Mouse (Mus musculus) ES-E14 (cell line): ENCODE measurements around the gene D5Ertd579e. TPM values are rescaled to one million over a fixed set of nuclear protein-coding genes. Genes with fewer than 3 reads are reported as not detected.

ENCODE experiments used
- DNase-seq: peaks from one replicate; pipeline ENCODE4 v3.0.0-alpha.2; 2013; ENCODE audit warnings: low read depth, low spot score
- H3K27ac ChIP-seq: 2 replicates; pipeline ENCODE4 v1.5.1; 2012; ENCODE audit warnings: low read depth, mild to moderate bottlenecking, low read length, moderate library complexity, mixed read lengths; ENCODE audit not compliant: poor library complexity, insufficient read depth, severe bottlenecking
- H3K36me3 ChIP-seq: 2 replicates; pipeline ENCODE4 v1.6.1; 2012; ENCODE audit warnings: mild to moderate bottlenecking, low read length, moderate library complexity, mixed read lengths; ENCODE audit not compliant: control insufficient read depth, poor library complexity, insufficient read depth, severe bottlenecking
- H3K4me1 ChIP-seq, 2 experiments: fragments of 150-350 bp in 1 of 2; sonication (generic) in 1 of 2; 2 replicates each; pipeline ENCODE4 v1.6.1; 2012; ENCODE audit warnings: low read length in 2 of 2, mild to moderate bottlenecking in 1 of 2, mixed read lengths in 1 of 2; ENCODE audit not compliant: control insufficient read depth in 2 of 2, insufficient read depth in 2 of 2, poor library complexity in 1 of 2
- H3K4me3 ChIP-seq, 2 experiments: fragments of 150-350 bp in 1 of 2; sonication (generic) in 1 of 2; 2 replicates each; pipeline ENCODE4 v1.5.1; 2012; ENCODE audit warnings: low read length in 2 of 2, low read depth in 1 of 2, mild to moderate bottlenecking in 1 of 2, mixed read lengths in 1 of 2; ENCODE audit not compliant: insufficient read depth in 1 of 2, poor library complexity in 1 of 2, severe bottlenecking in 1 of 2
- H3K9ac ChIP-seq: 2 replicates; pipeline ENCODE4 v1.6.1; 2012; ENCODE audit warnings: low read depth, mild to moderate bottlenecking, low read length, mixed read lengths; ENCODE audit not compliant: poor library complexity, insufficient read depth, severe bottlenecking
- H3K9me3 ChIP-seq: fragments of 150-350 bp; sonication (generic); 2 replicates; pipeline ENCODE4 v1.6.1; 2012; ENCODE audit warnings: low read depth, mild to moderate bottlenecking, low read length; ENCODE audit not compliant: control insufficient read depth, insufficient read depth
- CHD2 ChIP-seq: IDR thresholded peaks from 2 replicates; pipeline ENCODE4 v1.6.1; 2014; ENCODE audit warnings: mild to moderate bottlenecking, low read depth, low read length, inconsistent platforms
- HCFC1 ChIP-seq: IDR thresholded peaks from 2 replicates; pipeline ENCODE4 v1.6.1; 2012; ENCODE audit warnings: low read length, inconsistent platforms, borderline replicate concordance; ENCODE audit not compliant: insufficient read depth
- MAFK ChIP-seq: IDR thresholded peaks from 2 replicates; pipeline ENCODE4 v1.6.1; 2014; ENCODE audit warnings: mild to moderate bottlenecking, low read depth, low read length, inconsistent platforms; ENCODE audit not compliant: insufficient read depth
- ZC3H11A ChIP-seq: IDR thresholded peaks from 2 replicates; pipeline ENCODE4 v1.6.1; 2012; ENCODE audit warnings: low read depth, mild to moderate bottlenecking, inconsistent platforms, low read length, borderline replicate concordance
- ZNF384 ChIP-seq: IDR thresholded peaks from 2 replicates; pipeline ENCODE4 v1.6.1; 2012; ENCODE audit warnings: low read depth, low read length, inconsistent platforms
- in situ Hi-C, 2 experiments: fragments of 600-800 bp; cut with MboI; formaldehyde crosslinking; loops; one replicate each; pipeline ENCODE4 v1.15.1; 2025; ENCODE audit warnings: low sequenced_read_pairs in 2 of 2, inconsistent platforms in 1 of 2; ENCODE audit not compliant: unreplicated experiment in 2 of 2
- total RNA-seq: library from RNA; depleted of rRNA; stranded (reverse); fragments of 300-350 nt; gene quantifications from 2 replicates; pipeline ENCODE4 v1.2.3, GENCODE M21; 2012

The D5Ertd579e gene
- total RNA-seq, 1 experiment: 19.5 TPM

- no peak overlapping the region for H3K9ac ChIP-seq
- no peak for DNase-seq
- in situ Hi-C loops: no loop called here
Measured at GRCm38 (mm10) chr5:36570546-36571245, 125.1 kb downstream of the D5Ertd579e start.

GRCm38 (mm10) chr5:36570098-36570497, 125.7 kb downstream of the D5Ertd579e start:
- Histone ChIP-seq H3K4me1 (peaks cover 2 to 10% of the 10 kb centered on the region in 2 experiments), H3K9me3 (no peaks in the 10 kb centered on the region), H3K36me3 (peaks cover 14% of the 10 kb centered on the region; the same call in 1 of the 2 replicates), H3K9ac (no peak overlapping the region), H3K4me3 (no peak overlapping the region), H3K27ac (no peak overlapping the region)
- no peak for DNase-seq
- in situ Hi-C loops: no loop called here
- TF ChIP-seq MAFK (no peak), HCFC1 (no peak), ZNF384 (no peak)

More at GRCm38 (mm10) chr5:36570546-36571245, 125.1 kb downstream of the D5Ertd579e start:
- no peak for TF ChIP-seq CHD2
- no peak for TF ChIP-seq HCFC1
- no peak for TF ChIP-seq MAFK
- no peak for TF ChIP-seq ZNF384
- TF ChIP-seq ZC3H11A: no peak
- peaks cover 2 to 15% of the 10 kb centered on the region in 2 experiments for H3K4me1 ChIP-seq
- no peak overlapping the region for H3K27ac ChIP-seq
- no peaks in the 10 kb centered on the region for H3K9me3 ChIP-seq
- peaks cover 14% of the 10 kb centered on the region; the same call in 1 of the 2 replicates for H3K36me3 ChIP-seq
- H3K4me3 ChIP-seq: no peak overlapping the region

- peaks cover 0 to 11% of the 10 kb centered on the region in 2 experiments; a peak in 2 of 4 replicates for H3K4me1 ChIP-seq
- DNase-seq: no peak
- no peak overlapping the region for H3K4me3 ChIP-seq
- H3K9me3 ChIP-seq: no peaks in the 10 kb centered on the region
- H3K27ac ChIP-seq: no peak overlapping the region
- in situ Hi-C loops: no loop called here
- peaks cover 14% of the 10 kb centered on the region; the same call in 1 of the 2 replicates for H3K36me3 ChIP-seq
- TF ChIP-seq ZNF384 (no peak), CHD2 (no peak), MAFK (no peak), ZC3H11A (no peak), HCFC1 (no peak)
- H3K9ac ChIP-seq: no peak overlapping the region
Measured at GRCm38 (mm10) chr5:36568118-36568517, 127.7 kb downstream of the D5Ertd579e start.

- Histone ChIP-seq H3K36me3 (peaks cover 14% of the 10 kb centered on the region; the same call in 1 of the 2 replicates), H3K9me3 (no peaks in the 10 kb centered on the region), H3K27ac (no peak overlapping the region), H3K9ac (no peak overlapping the region), H3K4me1 (peaks cover 0 to 14% of the 10 kb centered on the region in 2 experiments; a peak in 2 of 4 replicates), H3K4me3 (no peak overlapping the region)
- no peak for TF ChIP-seq ZNF384
- no peak for TF ChIP-seq ZC3H11A
- TF ChIP-seq CHD2: no peak
- TF ChIP-seq MAFK: no peak
- no peak for TF ChIP-seq HCFC1
- in situ Hi-C loops: no loop called here
- DNase-seq: no peak
Measured at GRCm38 (mm10) chr5:36567627-36568026, 128.2 kb downstream of the D5Ertd579e start.
